Mouse (Mus musculus): ENCODE measurements around the gene Prss36. TPM values are rescaled to one million over a fixed set of nuclear protein-coding genes. Genes with fewer than 3 reads are reported as not detected.

Gene Prss36
- polyA plus RNA-seq, 1 experiment from 2014 or later, result 10.4 TPM

- H3K36me3 ChIP-seq (ENCODE audit: control insufficient read depth, insufficient read depth, low read length), result peaks cover 78% of the 10 kb centered on the region
- no peak overlapping the region for H3K4me3 ChIP-seq (replicated peaks; ENCODE audit: low read depth, low read length)
- H3K4me1 ChIP-seq (ENCODE audit: control insufficient read depth, insufficient read depth, low read length), result 0 out of 2 replicates have a peak, but pooled peaks cover 4% of the 10 kb centered on the region
- DNase-seq, result no peak
- H3K4me2 ChIP-seq (ENCODE audit: low read length), result no peak overlapping the region
- no peak overlapping the region for H3K9ac ChIP-seq (replicated peaks; ENCODE audit: low read length)
- H3K27ac ChIP-seq (replicated peaks; ENCODE audit: low read depth, low read length), result no peak overlapping the region
- no peaks in the 10 kb centered on the region for H3K9me3 ChIP-seq (ENCODE audit: control insufficient read depth, low read length)
- 76% methylated on average over 3 of the region's 3 CpGs for WGBS
- no peaks in the 10 kb centered on the region for H3K27me3 ChIP-seq (ENCODE audit: control insufficient read depth, insufficient read depth, low read length)
- ATAC-seq (ENCODE audit: low FRiP score, low TSS enrichment), result no peak
Observed at GRCm38 (mm10) chr7:127888821-127889220, 57.7 kb downstream of the Prss36 start.

- WGBS, result 82% methylated on average over 3 of the region's 3 CpGs
- no peaks in the 10 kb centered on the region for H3K27me3 ChIP-seq (ENCODE audit: control insufficient read depth, insufficient read depth, low read length)
- no peak overlapping the region for H3K4me2 ChIP-seq (ENCODE audit: low read length)
- no peak for ATAC-seq (ENCODE audit: low FRiP score, low TSS enrichment)
- H3K4me3 ChIP-seq (replicated peaks; ENCODE audit: low read depth, low read length), result no peak overlapping the region
- no peak for DNase-seq
- H3K27ac ChIP-seq (replicated peaks; ENCODE audit: low read depth, low read length), result no peak overlapping the region
- H3K4me1 ChIP-seq (ENCODE audit: control insufficient read depth, insufficient read depth, low read length), result 0 out of 2 replicates have a peak, but pooled peaks cover 5% of the 10 kb centered on the region
- peaks cover 79% of the 10 kb centered on the region for H3K36me3 ChIP-seq (ENCODE audit: control insufficient read depth, insufficient read depth, low read length)
- no peaks in the 10 kb centered on the region for H3K9me3 ChIP-seq (ENCODE audit: control insufficient read depth, low read length)
- H3K9ac ChIP-seq (replicated peaks; ENCODE audit: low read length), result no peak overlapping the region
Observed at GRCm38 (mm10) chr7:127887781-127888180, 58.7 kb downstream of the Prss36 start.

GRCm38 (mm10) chr7:127887191-127887590 is 59.3 kb downstream of the Prss36 start:
- H3K36me3 ChIP-seq (ENCODE audit: control insufficient read depth, insufficient read depth, low read length), result peaks cover 82% of the 10 kb centered on the region
- no peaks in the 10 kb centered on the region for H3K27me3 ChIP-seq (ENCODE audit: control insufficient read depth, insufficient read depth, low read length)
- 90% methylated on average over 8 of the region's 8 CpGs for WGBS
- no peaks in the 10 kb centered on the region for H3K9me3 ChIP-seq (ENCODE audit: control insufficient read depth, low read length)
- no peak overlapping the region for H3K9ac ChIP-seq (replicated peaks; ENCODE audit: low read length)
- DNase-seq, result no peak
- no peak overlapping the region for H3K4me3 ChIP-seq (replicated peaks; ENCODE audit: low read depth, low read length)
- H3K4me1 ChIP-seq (ENCODE audit: control insufficient read depth, insufficient read depth, low read length), result 0 out of 2 replicates have a peak, but pooled peaks cover 5% of the 10 kb centered on the region
- H3K27ac ChIP-seq (replicated peaks; ENCODE audit: low read depth, low read length), result no peak overlapping the region
- H3K4me2 ChIP-seq (ENCODE audit: low read length), result no peak overlapping the region
- ATAC-seq (ENCODE audit: low FRiP score, low TSS enrichment), result no peak

GRCm38 (mm10) chr7:127886551-127886950 is 60.0 kb downstream of the Prss36 start:
- Histone ChIP-seq H3K4me3 (replicated peaks; ENCODE audit: low read depth, low read length) (no peak overlapping the region), H3K36me3 (ENCODE audit: control insufficient read depth, insufficient read depth, low read length) (peaks cover 89% of the 10 kb centered on the region), H3K27ac (replicated peaks; ENCODE audit: low read depth, low read length) (no peak overlapping the region), H3K27me3 (ENCODE audit: control insufficient read depth, insufficient read depth, low read length) (no peaks in the 10 kb centered on the region), H3K9ac (replicated peaks; ENCODE audit: low read length) (no peak overlapping the region), H3K4me1 (ENCODE audit: control insufficient read depth, insufficient read depth, low read length) (0 out of 2 replicates have a peak, but pooled peaks cover 5% of the 10 kb centered on the region), H3K9me3 (ENCODE audit: control insufficient read depth, low read length) (no peaks in the 10 kb centered on the region), H3K4me2 (ENCODE audit: low read length) (no peak overlapping the region)
- 94% methylated on average over 6 of the region's 6 CpGs for WGBS
- no peak for ATAC-seq (ENCODE audit: low FRiP score, low TSS enrichment)
- DNase-seq, result no peak

- no peak for DNase-seq
- peaks cover 95% of the 10 kb centered on the region for H3K36me3 ChIP-seq (ENCODE audit: control insufficient read depth, insufficient read depth, low read length)
- no peak overlapping the region for H3K9ac ChIP-seq (replicated peaks; ENCODE audit: low read length)
- H3K27me3 ChIP-seq (ENCODE audit: control insufficient read depth, insufficient read depth, low read length), result no peaks in the 10 kb centered on the region
- H3K4me1 ChIP-seq (ENCODE audit: control insufficient read depth, insufficient read depth, low read length), result 0 out of 2 replicates have a peak, but pooled peaks cover 5% of the 10 kb centered on the region
- H3K27ac ChIP-seq (replicated peaks; ENCODE audit: low read depth, low read length), result no peak overlapping the region
- ATAC-seq (ENCODE audit: low FRiP score, low TSS enrichment), result no peak
- 88% methylated on average over 6 of the region's 6 CpGs for WGBS
- no peak overlapping the region for H3K4me2 ChIP-seq (ENCODE audit: low read length)
- H3K9me3 ChIP-seq (ENCODE audit: control insufficient read depth, low read length), result no peaks in the 10 kb centered on the region
- H3K4me3 ChIP-seq (replicated peaks; ENCODE audit: low read depth, low read length), result no peak overlapping the region
Observed at GRCm38 (mm10) chr7:127885951-127886350, 60.6 kb downstream of the Prss36 start.

Other genes with a start within 250 kb of the Prss36 start
- gene Bcl7c, start 237.8 kb downstream of the Prss36 start, polyA plus RNA-seq (2014; fragmentation: Nextera tagmentation; extraction: Ambion mirVana), result 47.2 and 54.0 TPM in 2 replicates
- gene Ctf1, start 234.0 kb downstream of the Prss36 start, polyA plus RNA-seq (2014; fragmentation: Nextera tagmentation; extraction: Ambion mirVana), result 3.5 and 4.3 TPM in 2 replicates
- 0.12 and 0.16 TPM in 2 replicates for gene Ctf2, start 214.6 kb downstream of the Prss36 start, polyA plus RNA-seq (2014; fragmentation: Nextera tagmentation; extraction: Ambion mirVana)
- 7.4 and 15.2 TPM in 2 replicates for gene Fbxl19, start 202.2 kb downstream of the Prss36 start, polyA plus RNA-seq (2014; fragmentation: Nextera tagmentation; extraction: Ambion mirVana)
- gene Orai3, start 176.9 kb downstream of the Prss36 start, polyA plus RNA-seq (2014; fragmentation: Nextera tagmentation; extraction: Ambion mirVana), result 2.9 and 3.4 TPM in 2 replicates
- gene Setd1a, start 170.1 kb downstream of the Prss36 start, polyA plus RNA-seq (2014; fragmentation: Nextera tagmentation; extraction: Ambion mirVana), result 24.0 and 27.3 TPM in 2 replicates
- gene Gm49388, start 161.1 kb downstream of the Prss36 start, polyA plus RNA-seq (2014; fragmentation: Nextera tagmentation; extraction: Ambion mirVana), result not detected in 2 replicates
- 6.0 and 7.1 TPM in 2 replicates for gene Hsd3b7, start 146.1 kb downstream of the Prss36 start, polyA plus RNA-seq (2014; fragmentation: Nextera tagmentation; extraction: Ambion mirVana)
- gene Stx4a, start 122.4 kb downstream of the Prss36 start, polyA plus RNA-seq (2014; fragmentation: Nextera tagmentation; extraction: Ambion mirVana), result 8.7 and 11.8 TPM in 2 replicates
- gene Stx1b, start 122.2 kb downstream of the Prss36 start, polyA plus RNA-seq (2014; fragmentation: Nextera tagmentation; extraction: Ambion mirVana), result 30.8 and 46.9 TPM in 2 replicates
- gene Zfp646, start 70.5 kb downstream of the Prss36 start, polyA plus RNA-seq (2014; fragmentation: Nextera tagmentation; extraction: Ambion mirVana), result 13.2 and 15.5 TPM in 2 replicates
- gene Zfp668, start 69.9 kb downstream of the Prss36 start, polyA plus RNA-seq (2014; fragmentation: Nextera tagmentation; extraction: Ambion mirVana), result 32.0 and 42.3 TPM in 2 replicates
- 0.80 and 1.1 TPM in 2 replicates for gene Prss53, start 55.8 kb downstream of the Prss36 start, polyA plus RNA-seq (2014; fragmentation: Nextera tagmentation; extraction: Ambion mirVana)
- gene Gm21974, start 51.3 kb downstream of the Prss36 start, polyA plus RNA-seq (2014; fragmentation: Nextera tagmentation; extraction: Ambion mirVana), result not detected in 2 replicates
- gene Vkorc1, start 51.1 kb downstream of the Prss36 start, polyA plus RNA-seq (2014; fragmentation: Nextera tagmentation; extraction: Ambion mirVana), result 53.2 and 64.0 TPM in 2 replicates
- gene Bckdk, start 42.6 kb downstream of the Prss36 start, polyA plus RNA-seq (2014; fragmentation: Nextera tagmentation; extraction: Ambion mirVana), result 66.1 and 77.3 TPM in 2 replicates
- 44.1 and 51.2 TPM in 2 replicates for gene Kat8, start 34.2 kb downstream of the Prss36 start, polyA plus RNA-seq (2014; fragmentation: Nextera tagmentation; extraction: Ambion mirVana)
- 0.28 TPM in 1 of 2 replicates, not detected in the other for gene Prss8, start 16.6 kb downstream of the Prss36 start, polyA plus RNA-seq (2014; fragmentation: Nextera tagmentation; extraction: Ambion mirVana)
- gene Fus, start 20.7 kb upstream of the Prss36 start, polyA plus RNA-seq (2014; fragmentation: Nextera tagmentation; extraction: Ambion mirVana), result 47.9 and 66.9 TPM in 2 replicates
- 4.4 and 7.5 TPM in 2 replicates for gene Pycard, start 47.1 kb upstream of the Prss36 start, polyA plus RNA-seq (2014; fragmentation: Nextera tagmentation; extraction: Ambion mirVana)
- gene Trim72, start 57.2 kb upstream of the Prss36 start, polyA plus RNA-seq (2014; fragmentation: Nextera tagmentation; extraction: Ambion mirVana), result not detected in 2 replicates
- gene Itgam, start 115.9 kb upstream of the Prss36 start, polyA plus RNA-seq (2014; fragmentation: Nextera tagmentation; extraction: Ambion mirVana), result 0.19 and 0.68 TPM in 2 replicates
- not detected in 2 replicates for gene Gm49368, start 116.0 kb upstream of the Prss36 start, polyA plus RNA-seq (2014; fragmentation: Nextera tagmentation; extraction: Ambion mirVana)
- 0.32 TPM in 1 of 2 replicates, not detected in the other for gene Itgax, start 182.8 kb upstream of the Prss36 start, polyA plus RNA-seq (2014; fragmentation: Nextera tagmentation; extraction: Ambion mirVana)
- gene Itgad, start 207.7 kb upstream of the Prss36 start, polyA plus RNA-seq (2014; fragmentation: Nextera tagmentation; extraction: Ambion mirVana), result not detected in 2 replicates